Mouse (Mus musculus): ENCODE measurements around the gene Maged2. TPM values are rescaled to one million over a fixed set of nuclear protein-coding genes. Genes with fewer than 3 reads are reported as not detected.
A peak's percentile ranks its signal among the peaks of the same experiment; 100 is the strongest.
"Not testable (repeated sequence)": the region's sequence is repeated elsewhere in the genome, so short reads cannot be mapped to it uniquely, and the experiment has no call there.

The Maged2 gene
- polyA plus RNA-seq, 1 experiment from 2014 or later, result 670 TPM

- peak; percentile 54 for ATAC-seq (ENCODE audit: insufficient number of reproducible peaks, insufficient read depth, low FRiP score, low read depth)
- Histone ChIP-seq H3K36me3 (ENCODE audit: control insufficient read depth, insufficient read depth, low read length) (peaks cover 35% of the 10 kb centered on the region), H3K4me3 (ENCODE audit: control insufficient read depth in 1 of 2, insufficient read depth in 1 of 2, low read depth in 1 of 2, low read length in 2 of 2) (peak overlapping the region; percentile 55 to 91), H3K9me3 (ENCODE audit: control insufficient read depth, low read length) (no peaks in the 10 kb centered on the region), H3K27ac (replicated peaks in 1 of 2; ENCODE audit: control insufficient read depth in 1 of 2, insufficient read depth in 1 of 2, low read depth in 2 of 2, low read length in 2 of 2) (peak overlapping the region; percentile 87 to 97), H3K4me1 (ENCODE audit: control insufficient read depth in 2 of 2, insufficient read depth in 2 of 2, low read length in 2 of 2) (peaks cover 4 to 6% of the 10 kb centered on the region in 2 experiments; a peak in 2 of 4 replicates), H3K9ac (ENCODE audit: low read length) (peak overlapping the region; percentile 76), H3K27me3 (ENCODE audit: control insufficient read depth, insufficient read depth, low read length) (no peaks in the 10 kb centered on the region), H3K4me2 (ENCODE audit: low read length) (peak overlapping the region; percentile 65)
- WGBS, result 20% methylated on average over 16 of the region's 16 CpGs
Observed at GRCm38 (mm10) chrX:150813464-150814138, 544 bp downstream of the Maged2 start.

GRCm38 (mm10) chrX:150812787-150813298 is 1.3 kb downstream of the Maged2 start:
- Histone ChIP-seq H3K4me1 (ENCODE audit: control insufficient read depth in 2 of 2, insufficient read depth in 2 of 2, low read length in 2 of 2) (peaks cover 4 to 6% of the 10 kb centered on the region in 2 experiments; a peak in 2 of 4 replicates), H3K4me2 (ENCODE audit: low read length) (peak overlapping the region; percentile 65), H3K27ac (replicated peaks in 1 of 2; ENCODE audit: control insufficient read depth in 1 of 2, insufficient read depth in 1 of 2, low read depth in 2 of 2, low read length in 2 of 2) (peak overlapping the region; percentile 87 to 97), H3K27me3 (ENCODE audit: control insufficient read depth, insufficient read depth, low read length) (no peaks in the 10 kb centered on the region), H3K4me3 (ENCODE audit: control insufficient read depth in 1 of 2, insufficient read depth in 1 of 2, low read depth in 1 of 2, low read length in 2 of 2) (peak overlapping the region; percentile 55 to 91), H3K9me3 (ENCODE audit: control insufficient read depth, low read length) (no peaks in the 10 kb centered on the region), H3K36me3 (ENCODE audit: control insufficient read depth, insufficient read depth, low read length) (peaks cover 42% of the 10 kb centered on the region), H3K9ac (ENCODE audit: low read length) (peak overlapping the region; percentile 76)
- ATAC-seq (ENCODE audit: insufficient number of reproducible peaks, insufficient read depth, low FRiP score, low read depth), result peak; percentile 92
- WGBS, result 23% methylated on average over 20 of the region's 24 CpGs

DNA sequence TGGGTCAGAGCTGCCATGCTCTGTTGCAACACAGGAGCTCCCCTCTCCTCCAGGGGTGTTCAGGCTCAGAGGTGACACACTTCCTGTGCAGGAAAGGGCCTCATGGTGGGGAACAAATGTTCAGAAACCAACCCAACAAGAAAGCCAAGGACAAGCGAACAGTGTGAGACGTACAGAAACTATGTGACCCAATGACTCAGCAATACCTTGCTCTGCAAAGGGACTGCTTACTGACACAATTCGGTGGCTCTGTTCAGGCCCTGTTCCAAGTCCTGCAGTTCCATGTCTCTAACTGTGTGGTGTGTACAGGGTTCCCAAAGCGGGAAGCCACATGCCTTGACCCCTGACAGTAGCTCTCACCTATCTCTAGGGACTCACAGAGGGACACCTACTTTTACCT is 13.2 kb downstream of the Maged2 start:
- ATAC-seq (ENCODE audit: insufficient number of reproducible peaks, insufficient read depth, low FRiP score, low read depth); H3K27me3 ChIP-seq (ENCODE audit: control insufficient read depth, insufficient read depth, low read length); H3K36me3 ChIP-seq (ENCODE audit: control insufficient read depth, insufficient read depth, low read length); H3K4me2 ChIP-seq (ENCODE audit: low read length); H3K9me3 ChIP-seq (ENCODE audit: control insufficient read depth, low read length); H3K4me3 ChIP-seq (ENCODE audit: control insufficient read depth in 1 of 2, insufficient read depth in 1 of 2, low read depth in 1 of 2, low read length in 2 of 2); H3K4me1 ChIP-seq (ENCODE audit: control insufficient read depth in 2 of 2, insufficient read depth in 2 of 2, low read length in 2 of 2); H3K27ac ChIP-seq (replicated peaks in 1 of 2; ENCODE audit: control insufficient read depth in 1 of 2, insufficient read depth in 1 of 2, low read depth in 2 of 2, low read length in 2 of 2); H3K9ac ChIP-seq (ENCODE audit: low read length): not testable (repeated sequence)
- WGBS, result 78% methylated on average over 1 of the region's 4 CpGs

DNA sequence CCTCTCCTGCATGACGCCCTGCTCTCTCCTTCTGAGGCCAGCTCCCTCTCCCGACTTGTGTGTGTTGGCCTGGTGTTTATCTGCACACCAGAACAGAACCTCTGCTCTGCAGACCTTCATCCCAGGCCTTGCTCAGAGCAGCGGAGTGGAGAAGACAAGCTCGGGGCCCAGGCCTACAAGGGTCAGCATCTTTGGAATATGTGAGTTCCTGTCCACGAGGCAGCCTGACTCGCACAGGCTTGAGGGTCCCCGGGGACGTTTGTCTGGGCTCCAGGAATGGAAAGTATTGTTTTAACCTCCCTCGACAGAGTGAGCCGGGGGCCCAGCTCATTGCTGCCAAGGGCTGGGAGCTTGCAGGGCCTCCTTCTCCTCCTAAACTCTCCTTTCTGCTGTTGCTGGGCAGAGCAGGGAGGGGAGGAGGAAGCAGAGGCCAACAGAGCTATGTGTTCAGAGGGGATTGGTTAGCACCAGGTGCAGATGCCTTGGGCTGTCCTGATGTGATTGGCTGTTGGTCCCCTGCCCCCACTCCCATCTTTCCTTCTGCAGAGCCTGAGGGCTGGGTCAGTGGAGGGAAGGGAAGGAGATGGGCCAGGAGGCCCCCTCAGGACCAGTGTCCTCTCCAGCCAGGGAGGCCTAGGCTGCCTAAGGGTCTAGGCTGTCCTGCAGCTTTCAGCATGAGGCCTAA is 15.5 kb downstream of the Maged2 start:
- H3K27me3 ChIP-seq (ENCODE audit: control insufficient read depth, insufficient read depth, low read length); H3K4me1 ChIP-seq (ENCODE audit: control insufficient read depth in 2 of 2, insufficient read depth in 2 of 2, low read length in 2 of 2); H3K9me3 ChIP-seq (ENCODE audit: control insufficient read depth, low read length); H3K4me2 ChIP-seq (ENCODE audit: low read length); H3K4me3 ChIP-seq (ENCODE audit: control insufficient read depth in 1 of 2, insufficient read depth in 1 of 2, low read depth in 1 of 2, low read length in 2 of 2); H3K9ac ChIP-seq (ENCODE audit: low read length); H3K36me3 ChIP-seq (ENCODE audit: control insufficient read depth, insufficient read depth, low read length): not testable (repeated sequence)
- 0 out of 4 replicates have a peak overlapping the region, but pooled peaks have one; percentile 24 to 33 for H3K27ac ChIP-seq (replicated peaks in 1 of 2; ENCODE audit: control insufficient read depth in 1 of 2, insufficient read depth in 1 of 2, low read depth in 2 of 2, low read length in 2 of 2)
- ATAC-seq (ENCODE audit: insufficient number of reproducible peaks, insufficient read depth, low FRiP score, low read depth), result peak; percentile 91
- WGBS, result 31% methylated on average over 4 of the region's 10 CpGs

Other genes with a start within 250 kb of the Maged2 start
- 5.1 and 5.8 TPM in 2 replicates for gene Pfkfb1, start 226.1 kb downstream of the Maged2 start, polyA plus RNA-seq (2014; fragmentation: Nextera tagmentation; extraction: Ambion mirVana)
- 11.7 and 12.3 TPM in 2 replicates for gene Apex2, start 224.5 kb downstream of the Maged2 start, polyA plus RNA-seq (2014; fragmentation: Nextera tagmentation; extraction: Ambion mirVana)
- gene Tro, start 156.8 kb downstream of the Maged2 start, polyA plus RNA-seq (2014; fragmentation: Nextera tagmentation; extraction: Ambion mirVana), result 21.9 and 23.5 TPM in 2 replicates
- gene Gnl3l, start 203.0 kb upstream of the Maged2 start, polyA plus RNA-seq (2014; fragmentation: Nextera tagmentation; extraction: Ambion mirVana), result 23.5 and 24.1 TPM in 2 replicates
- 7.4 and 8.0 TPM in 2 replicates for gene Fgd1, start 231.8 kb upstream of the Maged2 start, polyA plus RNA-seq (2014; fragmentation: Nextera tagmentation; extraction: Ambion mirVana)